Mouse (Mus musculus): ENCODE results near the gene Nexn. TPM values are rescaled to one million over a fixed set of nuclear protein-coding genes. Genes with fewer than 3 reads are reported as not detected.
"Not testable (repeated sequence)": the region's sequence is repeated elsewhere in the genome, so short reads cannot be mapped to it uniquely, and the experiment has no call there.

Nexn gene
- 1.8 TPM in 2 replicates for polyA plus RNA-seq (2015; fragmentation: Nextera tagmentation; extraction: Ambion mirVana)

- ATAC-seq: peak; percentile 52
- Histone ChIP-seq H3K27me3 (ENCODE audit: control insufficient read depth, insufficient read depth, low read depth, low read length) (peaks cover 12% of the 10 kb centered on the region; the same call in 1 of the 2 replicates), H3K4me2 (ENCODE audit: low read length) (peak within 1 kb of the TSS; percentile 99), H3K27ac (ENCODE audit: low read length) (no peak within 1 kb of the TSS), H3K9me3 (replicated peaks; ENCODE audit: control insufficient read depth, low read length, poor library complexity, severe bottlenecking) (no peaks in the 10 kb centered on the region), H3K4me3 (ENCODE audit: low read depth, low read length) (peak within 1 kb of the TSS; percentile 59), H3K9ac (ENCODE audit: low read depth, low read length) (peak within 1 kb of the TSS; percentile 67), H3K4me1 (ENCODE audit: control insufficient read depth, insufficient read depth, low read length) (peaks cover 12% of the 10 kb centered on the region), H3K36me3 (ENCODE audit: control insufficient read depth, insufficient read depth, low read length) (no peaks in the 10 kb centered on the region)
- WGBS: 3% methylated on average over 13 of the region's 13 CpGs
Measured at GRCm38 (mm10) chr3:152266036-152266421, at the start of gene Nexn. Nexn (minus strand) TSS chr3:152266350.

GRCm38 (mm10) chr3:152315613-152316012 lies 49.5 kb upstream of the Nexn start:
- H3K27ac ChIP-seq (ENCODE audit: low read length): no peak overlapping the region
- H3K4me3 ChIP-seq (ENCODE audit: low read depth, low read length): no peak overlapping the region
- peak; percentile 72; the same call in 1 of the 2 replicates for ATAC-seq
- no peaks in the 10 kb centered on the region for H3K9me3 ChIP-seq (replicated peaks; ENCODE audit: control insufficient read depth, low read length, poor library complexity, severe bottlenecking)
- H3K9ac ChIP-seq (ENCODE audit: low read depth, low read length): no peak overlapping the region
- WGBS: 10% methylated on average over 7 of the region's 7 CpGs
- H3K4me2 ChIP-seq (ENCODE audit: low read length): no peak overlapping the region
- H3K36me3 ChIP-seq (ENCODE audit: control insufficient read depth, insufficient read depth, low read length): peaks cover 9% of the 10 kb centered on the region
- H3K4me1 ChIP-seq (ENCODE audit: control insufficient read depth, insufficient read depth, low read length): no peaks in the 10 kb centered on the region
- H3K27me3 ChIP-seq (ENCODE audit: control insufficient read depth, insufficient read depth, low read depth, low read length): no peaks in the 10 kb centered on the region

- not testable (repeated sequence) for H3K9me3 ChIP-seq (replicated peaks; ENCODE audit: control insufficient read depth, low read length, poor library complexity, severe bottlenecking); ATAC-seq; H3K27ac ChIP-seq (ENCODE audit: low read length); H3K27me3 ChIP-seq (ENCODE audit: control insufficient read depth, insufficient read depth, low read depth, low read length); H3K36me3 ChIP-seq (ENCODE audit: control insufficient read depth, insufficient read depth, low read length); H3K4me3 ChIP-seq (ENCODE audit: low read depth, low read length); H3K4me1 ChIP-seq (ENCODE audit: control insufficient read depth, insufficient read depth, low read length); H3K4me2 ChIP-seq (ENCODE audit: low read length); H3K9ac ChIP-seq (ENCODE audit: low read depth, low read length)
- 75% methylated on average over 14 of the region's 14 CpGs for WGBS
Measured at GRCm38 (mm10) chr3:152314666-152315065, 48.5 kb upstream of the Nexn start.

- WGBS: 91% methylated on average over 9 of the region's 9 CpGs
- Histone ChIP-seq H3K4me2 (ENCODE audit: low read length) (no peak overlapping the region), H3K4me3 (ENCODE audit: low read depth, low read length) (no peak overlapping the region), H3K36me3 (ENCODE audit: control insufficient read depth, insufficient read depth, low read length) (peaks cover 7% of the 10 kb centered on the region; the same call in 1 of the 2 replicates), H3K27ac (ENCODE audit: low read length) (no peak overlapping the region), H3K9ac (ENCODE audit: low read depth, low read length) (no peak overlapping the region), H3K4me1 (ENCODE audit: control insufficient read depth, insufficient read depth, low read length) (no peaks in the 10 kb centered on the region), H3K9me3 (replicated peaks; ENCODE audit: control insufficient read depth, low read length, poor library complexity, severe bottlenecking) (no peaks in the 10 kb centered on the region), H3K27me3 (ENCODE audit: control insufficient read depth, insufficient read depth, low read depth, low read length) (no peaks in the 10 kb centered on the region)
- ATAC-seq: no peak
Measured at GRCm38 (mm10) chr3:152309250-152309645, 43.1 kb upstream of the Nexn start.

- WGBS: 70% methylated on average over 10 of the region's 10 CpGs
- no peak for ATAC-seq
- H3K36me3 ChIP-seq (ENCODE audit: control insufficient read depth, insufficient read depth, low read length): peaks cover 7% of the 10 kb centered on the region; the same call in 1 of the 2 replicates
Measured at GRCm38 (mm10) chr3:152308485-152309249, 42.5 kb upstream of the Nexn start.

GRCm38 (mm10) chr3:152305971-152306370 lies 39.8 kb upstream of the Nexn start:
- 90% methylated on average over 4 of the region's 4 CpGs for WGBS
- Histone ChIP-seq H3K9me3 (replicated peaks; ENCODE audit: control insufficient read depth, low read length, poor library complexity, severe bottlenecking) (no peaks in the 10 kb centered on the region), H3K4me3 (ENCODE audit: low read depth, low read length) (no peak overlapping the region), H3K4me1 (ENCODE audit: control insufficient read depth, insufficient read depth, low read length) (no peaks in the 10 kb centered on the region), H3K36me3 (ENCODE audit: control insufficient read depth, insufficient read depth, low read length) (peaks cover 5% of the 10 kb centered on the region; the same call in 1 of the 2 replicates), H3K27ac (ENCODE audit: low read length) (no peak overlapping the region), H3K9ac (ENCODE audit: low read depth, low read length) (no peak overlapping the region), H3K27me3 (ENCODE audit: control insufficient read depth, insufficient read depth, low read depth, low read length) (no peaks in the 10 kb centered on the region), H3K4me2 (ENCODE audit: low read length) (no peak overlapping the region)
- ATAC-seq: no peak

More at GRCm38 (mm10) chr3:152308485-152309249, 42.5 kb upstream of the Nexn start:
- Histone ChIP-seq H3K9ac (ENCODE audit: low read depth, low read length) (no peak overlapping the region), H3K9me3 (replicated peaks; ENCODE audit: control insufficient read depth, low read length, poor library complexity, severe bottlenecking) (no peaks in the 10 kb centered on the region), H3K4me3 (ENCODE audit: low read depth, low read length) (no peak overlapping the region), H3K4me2 (ENCODE audit: low read length) (no peak overlapping the region), H3K27ac (ENCODE audit: low read length) (no peak overlapping the region), H3K4me1 (ENCODE audit: control insufficient read depth, insufficient read depth, low read length) (no peaks in the 10 kb centered on the region), H3K27me3 (ENCODE audit: control insufficient read depth, insufficient read depth, low read depth, low read length) (no peaks in the 10 kb centered on the region)

GRCm38 (mm10) chr3:152305080-152305479 lies 38.9 kb upstream of the Nexn start:
- no peaks in the 10 kb centered on the region for H3K9me3 ChIP-seq (replicated peaks; ENCODE audit: control insufficient read depth, low read length, poor library complexity, severe bottlenecking)
- no peak overlapping the region for H3K4me2 ChIP-seq (ENCODE audit: low read length)
- H3K36me3 ChIP-seq (ENCODE audit: control insufficient read depth, insufficient read depth, low read length): peaks cover 5% of the 10 kb centered on the region; the same call in 1 of the 2 replicates
- no peak overlapping the region for H3K27ac ChIP-seq (ENCODE audit: low read length)
- no peak for ATAC-seq
- no peaks in the 10 kb centered on the region for H3K27me3 ChIP-seq (ENCODE audit: control insufficient read depth, insufficient read depth, low read depth, low read length)
- H3K4me1 ChIP-seq (ENCODE audit: control insufficient read depth, insufficient read depth, low read length): no peaks in the 10 kb centered on the region
- 88% methylated on average over 8 of the region's 8 CpGs for WGBS
- H3K4me3 ChIP-seq (ENCODE audit: low read depth, low read length): no peak overlapping the region
- H3K9ac ChIP-seq (ENCODE audit: low read depth, low read length): no peak overlapping the region

GRCm38 (mm10) chr3:152304093-152304815 lies 38.1 kb upstream of the Nexn start:
- Histone ChIP-seq H3K9ac (ENCODE audit: low read depth, low read length) (no peak overlapping the region), H3K27me3 (ENCODE audit: control insufficient read depth, insufficient read depth, low read depth, low read length) (no peaks in the 10 kb centered on the region), H3K4me3 (ENCODE audit: low read depth, low read length) (no peak overlapping the region), H3K4me2 (ENCODE audit: low read length) (no peak overlapping the region), H3K36me3 (ENCODE audit: control insufficient read depth, insufficient read depth, low read length) (peaks cover 5% of the 10 kb centered on the region; the same call in 1 of the 2 replicates), H3K27ac (ENCODE audit: low read length) (no peak overlapping the region), H3K9me3 (replicated peaks; ENCODE audit: control insufficient read depth, low read length, poor library complexity, severe bottlenecking) (no peaks in the 10 kb centered on the region), H3K4me1 (ENCODE audit: control insufficient read depth, insufficient read depth, low read length) (no peaks in the 10 kb centered on the region)
- ATAC-seq: no peak
- WGBS: 78% methylated on average over 6 of the region's 6 CpGs

- no peaks in the 10 kb centered on the region for H3K4me1 ChIP-seq (ENCODE audit: control insufficient read depth, insufficient read depth, low read length)
- WGBS: 77% methylated on average over 9 of the region's 9 CpGs
- no peak overlapping the region for H3K4me3 ChIP-seq (ENCODE audit: low read depth, low read length)
- ATAC-seq: no peak
- peaks cover 5% of the 10 kb centered on the region; the same call in 1 of the 2 replicates for H3K36me3 ChIP-seq (ENCODE audit: control insufficient read depth, insufficient read depth, low read length)
- H3K9ac ChIP-seq (ENCODE audit: low read depth, low read length): no peak overlapping the region
- no peaks in the 10 kb centered on the region for H3K9me3 ChIP-seq (replicated peaks; ENCODE audit: control insufficient read depth, low read length, poor library complexity, severe bottlenecking)
- H3K4me2 ChIP-seq (ENCODE audit: low read length): no peak overlapping the region
- no peaks in the 10 kb centered on the region for H3K27me3 ChIP-seq (ENCODE audit: control insufficient read depth, insufficient read depth, low read depth, low read length)
- no peak overlapping the region for H3K27ac ChIP-seq (ENCODE audit: low read length)
Measured at GRCm38 (mm10) chr3:152302991-152303390, 36.8 kb upstream of the Nexn start.
